Mouse (Mus musculus) colon, adult 2 months (tissue): ENCODE measurements around the gene Prdm13. TPM values are rescaled to one million over a fixed set of nuclear protein-coding genes. Genes with fewer than 3 reads are reported as not detected.

Source experiments
- polyA plus RNA-seq: library from polyadenylated mRNA; depleted of rRNA; stranded (reverse); fragments of >200 nt; gene quantifications from 2 replicates; pipeline ENCODE4 v1.2.3, GENCODE M21; 2012; rRNA removed

The Prdm13 gene
- not detected in 2 replicates for polyA plus RNA-seq

GRCm38 (mm10) chr4:21685595-21686091 lies at the start of gene Prdm13:
Gene Prdm13 (minus strand): TSS chr4:21685963.

DNA sequence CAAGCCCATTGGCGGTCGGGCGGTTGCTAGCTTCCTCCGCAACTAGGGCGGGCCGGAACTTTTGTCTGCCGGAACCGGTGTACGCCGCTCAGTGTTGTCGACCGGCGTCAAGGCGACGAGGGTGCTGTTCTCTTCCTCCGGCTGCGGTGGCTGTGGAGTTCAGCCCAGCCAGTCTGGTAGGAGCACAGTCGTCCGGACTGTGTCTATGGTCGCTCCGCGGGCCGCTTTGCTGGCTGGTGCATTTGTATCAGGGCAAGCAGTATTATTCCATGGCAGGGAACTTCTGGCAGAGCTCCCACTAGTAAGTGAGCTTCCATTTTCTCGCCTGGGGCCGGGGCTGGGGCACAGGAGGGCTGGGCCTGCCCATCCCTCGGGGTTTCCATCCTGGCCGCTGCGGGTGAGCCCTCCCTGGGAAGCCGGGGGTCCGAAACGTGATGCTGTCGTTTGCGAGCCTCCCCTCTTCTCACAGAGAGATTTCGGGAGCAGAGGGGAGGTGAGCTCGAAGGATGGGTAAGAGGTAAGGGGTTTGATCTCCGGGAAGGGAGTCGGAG lies 41.9 kb upstream of the Prdm13 start, which contains the start of gene Ccnc:
TSS of gene Ccnc (plus strand) at position 87 of the 551 bp plus-strand sequence.

Other genes with a start within 250 kb of the Prdm13 start
- 2.5 and 4.0 TPM in 2 replicates for gene Ccnc, start 41.7 kb upstream of the Prdm13 start, polyA plus RNA-seq
- 2.6 and 2.9 TPM in 2 replicates for gene Usp45, start 81.2 kb upstream of the Prdm13 start, polyA plus RNA-seq
- gene Tstd3, start 81.2 kb upstream of the Prdm13 start, polyA plus RNA-seq: 1.8 and 1.9 TPM in 2 replicates
- gene Pnisr, start 161.6 kb upstream of the Prdm13 start, polyA plus RNA-seq: 30.1 and 33.7 TPM in 2 replicates
- 1.4 and 1.6 TPM in 2 replicates for gene Coq3, start 193.7 kb upstream of the Prdm13 start, polyA plus RNA-seq
- 1.7 and 1.8 TPM in 2 replicates for gene Faxc, start 245.4 kb upstream of the Prdm13 start, polyA plus RNA-seq